In genomic region chr2:165316204-165316603, GRCm38 (mm10) we compare ENCODE assay signal across 12 mouse cellular contexts. TPM values are rescaled to one million over a fixed set of nuclear protein-coding genes. Genes with fewer than 3 reads are reported as not detected.
A peak's percentile ranks its signal among the peaks of the same experiment; 100 is the strongest.
DNase-seq lines count a peak whose midpoint lies in the region; ATAC-seq and TF ChIP-seq lines count a peak whose summit lies in the region.
"Had no signal": no experiment of that assay in that cellular context is flagged by ENCODE, and none has a peak within 500 bp of the region (broad histone marks: within the 10 kb centered on the region; RNA-seq: fewer than 3 reads in every experiment).

No protein-coding gene starts in this region.

- peaks cover 26% of the 10 kb centered on the region for H3K4me1 ChIP-seq in lung, embryonic 14.5 days (ENCODE audit: insufficient read depth)
- peaks cover 39% of the 10 kb centered on the region for H3K4me1 ChIP-seq in lung, adult 2 months (ENCODE audit: control insufficient read depth, insufficient read depth, low read length)
- H3K4me1 ChIP-seq in forebrain, embryonic 13.5 days = peaks cover 75% of the 10 kb centered on the region
- peaks cover 47% of the 10 kb centered on the region for H3K4me1 ChIP-seq in limb, embryonic 10.5 days
- peaks cover 58% of the 10 kb centered on the region for H3K4me1 ChIP-seq in neural tube, embryonic 15.5 days

- peaks cover 50% of the 10 kb centered on the region for H3K36me3 ChIP-seq in lung, embryonic 14.5 days (ENCODE audit: insufficient read depth)
- H3K36me3 ChIP-seq in forebrain, embryonic 13.5 days (ENCODE audit: poor library complexity, severe bottlenecking) = peaks cover 44% of the 10 kb centered on the region
- peaks cover 52% of the 10 kb centered on the region for H3K36me3 ChIP-seq in limb, embryonic 10.5 days
- peaks cover 36% of the 10 kb centered on the region for H3K36me3 ChIP-seq in neural tube, embryonic 15.5 days

- no peak overlapping the region for H3K9ac ChIP-seq in lung, embryonic 14.5 days
- H3K9ac ChIP-seq in forebrain, embryonic 13.5 days = peak overlapping the region; percentile 62
- peak overlapping the region; percentile 40; the same call in 1 of the 2 replicates for H3K9ac ChIP-seq in neural tube, embryonic 15.5 days (replicated peaks)

- WGBS in lung, embryonic 14.5 days = 36% methylated on average over 10 of the region's 10 CpGs
- WGBS in lung, adult 2 months = 62% methylated on average over 10 of the region's 10 CpGs
- WGBS in forebrain, embryonic 13.5 days = 50% methylated on average over 10 of the region's 10 CpGs
- 61% methylated on average over 10 of the region's 10 CpGs for WGBS in limb, embryonic 10.5 days
- WGBS in neural tube, embryonic 15.5 days = 25% methylated on average over 10 of the region's 10 CpGs

- no peak overlapping the region for H3K4me3 ChIP-seq in lung, embryonic 14.5 days (ENCODE audit: low read depth, low read length)
- H3K4me3 ChIP-seq in lung, adult 2 months (replicated peaks; ENCODE audit: extremely low read depth, low read depth, low read length) = no peak overlapping the region
- no peak overlapping the region for H3K4me3 ChIP-seq in forebrain, embryonic 13.5 days
- no peak overlapping the region for H3K4me3 ChIP-seq in limb, embryonic 10.5 days
- no peak overlapping the region for H3K4me3 ChIP-seq in neural tube, embryonic 15.5 days (replicated peaks)

- no peak for DNase-seq in lung, embryonic 14.5 days
- no peak for DNase-seq in lung, adult 2 months
- DNase-seq in limb, embryonic 10.5 days (ENCODE audit: low spot score) = no peak
- no peak for DNase-seq in c-Kit-positive CD71-positive TER-119-positive erythroid progenitor cells, embryonic 14.5 days (ENCODE audit: low spot score)
- DNase-seq in Muller cell, postnatal 12 days (ENCODE audit: inconsistent ontology term) = no peak
- no peak for DNase-seq in gastrocnemius, postnatal 36 days

- TF ChIP-seq POLR2A in lung, adult 2 months (IDR thresholded peaks at IDR 0.05; ENCODE audit: borderline replicate concordance, extremely low read depth, low read depth, low read length) = no peak

- H3K4me2 ChIP-seq in lung, embryonic 14.5 days = no peak overlapping the region
- H3K4me2 ChIP-seq in forebrain, embryonic 13.5 days = peak overlapping the region; percentile 44
- peak overlapping the region; percentile 40 for H3K4me2 ChIP-seq in neural tube, embryonic 15.5 days
- H3K4me2 ChIP-seq: liver, embryonic 11.5 days had no signal

- H3K27ac ChIP-seq in lung, embryonic 14.5 days (ENCODE audit: low read depth) = peak overlapping the region; percentile 42; the same call in 1 of the 2 replicates
- H3K27ac ChIP-seq in forebrain, embryonic 13.5 days = peak overlapping the region; percentile 96
- peak overlapping the region; percentile 56 for H3K27ac ChIP-seq in limb, embryonic 10.5 days
- peak overlapping the region; percentile 85 for H3K27ac ChIP-seq in neural tube, embryonic 15.5 days (replicated peaks)

- ATAC-seq in lung, embryonic 14.5 days (ENCODE audit: insufficient read depth) = no peak
- ATAC-seq in forebrain, embryonic 13.5 days = peak; percentile 12; the same call in 1 of the 2 replicates
- ATAC-seq in neural tube, embryonic 15.5 days (ENCODE audit: low FRiP score) = peak; percentile 7; the same call in 1 of the 2 replicates

- TF ChIP-seq CTCF in lung, embryonic 14.5 days (IDR thresholded peaks at IDR 0.05; ENCODE audit: low read depth) = no peak
- no peak for TF ChIP-seq CTCF in lung, adult 2 months (IDR thresholded peaks at IDR 0.05; ENCODE audit: insufficient read depth, low read length)

- no peaks in the 10 kb centered on the region for H3K9me3 ChIP-seq in lung, embryonic 14.5 days (ENCODE audit: low read depth, low read length)
- no peaks in the 10 kb centered on the region for H3K9me3 ChIP-seq in forebrain, embryonic 13.5 days (replicated peaks)
- H3K9me3 ChIP-seq in limb, embryonic 10.5 days (replicated peaks) = no peaks in the 10 kb centered on the region
- no peaks in the 10 kb centered on the region for H3K9me3 ChIP-seq in neural tube, embryonic 15.5 days (replicated peaks)

- intact Hi-C loops in gastrocnemius, postnatal 36 days (cut with DNase I) = no loop called here

- H3K27me3 ChIP-seq in lung, embryonic 14.5 days (ENCODE audit: insufficient read depth, low read length) = no peaks in the 10 kb centered on the region
- H3K27me3 ChIP-seq in forebrain, embryonic 13.5 days = no peaks in the 10 kb centered on the region
- no peaks in the 10 kb centered on the region for H3K27me3 ChIP-seq in limb, embryonic 10.5 days (ENCODE audit: low read depth, poor library complexity, severe bottlenecking)
- 0 out of 2 replicates have a peak, but pooled peaks cover 6% of the 10 kb centered on the region for H3K27me3 ChIP-seq in neural tube, embryonic 15.5 days (replicated peaks)

RNA-seq across cellular contexts. Expression of gene Elmo2, which starts 10.1 kb away (rescaled TPM):
- 79.2 and 82.2 TPM in 2 replicates for polyA plus RNA-seq in lung, embryonic 14.5 days (2014; fragmentation: Nextera tagmentation; extraction: Ambion mirVana)
- 95.0 and 148 TPM in 2 replicates for polyA plus RNA-seq in lung, adult 2 months (2012; rRNA removed)
- polyA plus RNA-seq in forebrain, embryonic 13.5 days (2015; fragmentation: Nextera tagmentation; extraction: Ambion mirVana) = 90.5 and 101 TPM in 2 replicates
- polyA plus RNA-seq in limb, embryonic 10.5 days (2016; fragmentation: Nextera tagmentation; extraction: Ambion mirVana) = 76.9 and 94.2 TPM in 2 replicates
- polyA plus RNA-seq in neural tube, embryonic 15.5 days (2015; fragmentation: Nextera tagmentation; extraction: Ambion mirVana) = 85.1 and 89.1 TPM in 2 replicates
- total RNA-seq in gastrocnemius, postnatal 36 days (2021) = 10 to 100 TPM; 12.2 to 14.5 TPM

RNA-seq across cellular contexts. Expression of gene Slc35c2, which starts 28.5 kb away (rescaled TPM):
- 51.9 and 52.3 TPM in 2 replicates for polyA plus RNA-seq in lung, embryonic 14.5 days (2014; fragmentation: Nextera tagmentation; extraction: Ambion mirVana)
- 52.3 and 55.0 TPM in 2 replicates for polyA plus RNA-seq in lung, adult 2 months (2012; rRNA removed)
- polyA plus RNA-seq in forebrain, embryonic 13.5 days (2015; fragmentation: Nextera tagmentation; extraction: Ambion mirVana) = 63.8 and 67.2 TPM in 2 replicates
- polyA plus RNA-seq in limb, embryonic 10.5 days (2016; fragmentation: Nextera tagmentation; extraction: Ambion mirVana) = 61.3 and 65.5 TPM in 2 replicates
- 65.6 and 68.3 TPM in 2 replicates for polyA plus RNA-seq in neural tube, embryonic 15.5 days (2015; fragmentation: Nextera tagmentation; extraction: Ambion mirVana)
- total RNA-seq in gastrocnemius, postnatal 36 days (2021) = 10 to 100 TPM; 19.5 to 20.8 TPM

RNA-seq across cellular contexts. Expression of gene Zfp663, which starts 52.3 kb away (rescaled TPM):
- polyA plus RNA-seq in lung, embryonic 14.5 days (2014; fragmentation: Nextera tagmentation; extraction: Ambion mirVana) = 0.96 and 1.1 TPM in 2 replicates
- polyA plus RNA-seq in lung, adult 2 months (2012; rRNA removed) = 0.46 and 1.3 TPM in 2 replicates
- polyA plus RNA-seq in forebrain, embryonic 13.5 days (2015; fragmentation: Nextera tagmentation; extraction: Ambion mirVana) = 5.7 and 6.1 TPM in 2 replicates
- 0.64 and 1.3 TPM in 2 replicates for polyA plus RNA-seq in limb, embryonic 10.5 days (2016; fragmentation: Nextera tagmentation; extraction: Ambion mirVana)
- 3.8 and 4.7 TPM in 2 replicates for polyA plus RNA-seq in neural tube, embryonic 15.5 days (2015; fragmentation: Nextera tagmentation; extraction: Ambion mirVana)
- total RNA-seq in gastrocnemius, postnatal 36 days (2021) = not detected
- total RNA-seq: heart, adult 8-10 months had no signal
- polyA plus RNA-seq: kidney, adult 2 months; small intestine, adult 2 months had no signal

Comparison
In these comparisons a context has a peak if more than half of its experiments do, and no peak if none do; other contexts are left out.
1. H3K27ac ChIP-seq: peak in every context shown above with its lines; median percentile 96 in forebrain, embryonic 13.5 days; 85 in neural tube, embryonic 15.5 days; 56 in limb, embryonic 10.5 days; 42 in lung, embryonic 14.5 days.